Mouse (Mus musculus) hindbrain, embryonic 12.5 days (tissue): ENCODE measurements around the gene Odf3b. TPM values are rescaled to one million over a fixed set of nuclear protein-coding genes. Genes with fewer than 3 reads are reported as not detected.

ENCODE experiments used
- ATAC-seq: fragments of 200-750 bp; cut with Nextera tagmentation; 2 replicates; pipeline ENCODE4 v1.8.0; 2017; ENCODE audit warnings: moderate TSS enrichment; ENCODE audit not compliant: low FRiP score
- H3K27ac ChIP-seq: fragments of 300-500 bp; sonication (generic); 2 replicates; pipeline ENCODE4 v1.5.1; 2016; ENCODE audit warnings: mild to moderate bottlenecking
- H3K27me3 ChIP-seq: fragments of 300-500 bp; sonication (generic); 2 replicates; pipeline ENCODE4 v1.6.1; 2016; ENCODE audit warnings: mild to moderate bottlenecking
- H3K36me3 ChIP-seq: fragments of 300-500 bp; sonication (generic); 2 replicates; pipeline ENCODE4 v1.6.1; 2016; ENCODE audit warnings: mild to moderate bottlenecking
- H3K4me1 ChIP-seq: fragments of 300-500 bp; sonication (generic); 2 replicates; pipeline ENCODE4 v1.6.1; 2016
- H3K4me2 ChIP-seq: fragments of 300-500 bp; sonication (generic); replicated peaks from 2 replicates; pipeline ENCODE4 v1.6.1; 2016; ENCODE audit warnings: mild to moderate bottlenecking
- H3K4me3 ChIP-seq: fragments of 300-500 bp; sonication (generic); 2 replicates; pipeline ENCODE4 v1.5.1; 2016; ENCODE audit warnings: mild to moderate bottlenecking
- H3K9ac ChIP-seq: fragments of 300-500 bp; sonication (generic); 2 replicates; pipeline ENCODE4 v1.6.1; 2016; ENCODE audit warnings: mild to moderate bottlenecking, moderate library complexity
- H3K9me3 ChIP-seq: fragments of 300-500 bp; sonication (generic); replicated peaks from 2 replicates; pipeline ENCODE4 v1.6.1; 2016; ENCODE audit warnings: mild to moderate bottlenecking
- WGBS: fragments of 180-500 bp; shearing (Covaris S2); methylation state at CpG from one replicate; pipeline ENCODE4 v1.1.7; 2016; 5-methylcytosine and 5-hydroxymethylcytosine counted together
- polyA plus RNA-seq: library from polyadenylated mRNA; unstranded; fragments of >200 nt; fragmentation: Nextera tagmentation; extraction: Ambion mirVana; gene quantifications from 2 replicates; pipeline ENCODE4 v1.2.1, GENCODE M21; 2016

The Odf3b gene
- polyA plus RNA-seq, 1 experiment from 2014 or later = 2.6 TPM

DNA sequence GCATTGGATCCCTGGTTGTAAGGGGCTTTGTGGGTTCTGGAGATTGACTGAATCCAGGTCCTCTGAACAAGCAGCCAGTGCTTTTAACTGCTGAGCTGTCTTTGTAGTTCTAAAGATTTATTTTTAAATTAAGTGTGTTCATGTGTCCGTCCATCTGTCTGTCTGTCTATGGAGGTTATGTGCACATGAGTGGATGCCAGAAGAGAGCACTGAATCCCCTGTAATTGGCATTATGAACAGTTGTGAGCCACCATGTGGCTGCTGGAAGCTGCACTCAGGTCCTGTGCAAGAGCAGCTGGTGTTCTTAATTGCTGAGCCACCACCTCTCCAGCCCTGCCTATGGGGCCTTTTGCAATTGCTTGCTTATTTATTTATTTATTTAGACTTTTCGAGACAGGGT is 19.1 kb upstream of the Odf3b start:
- Histone ChIP-seq H3K4me2 (no peak overlapping the region), H3K9ac (no peak overlapping the region), H3K4me1 (no peaks in the 10 kb centered on the region), H3K9me3 (no peaks in the 10 kb centered on the region), H3K27me3 (no peaks in the 10 kb centered on the region), H3K4me3 (no peak overlapping the region), H3K27ac (no peak overlapping the region), H3K36me3 (no peaks in the 10 kb centered on the region)
- no peak for ATAC-seq
- WGBS = 81% methylated on average over 2 of the region's 2 CpGs

DNA sequence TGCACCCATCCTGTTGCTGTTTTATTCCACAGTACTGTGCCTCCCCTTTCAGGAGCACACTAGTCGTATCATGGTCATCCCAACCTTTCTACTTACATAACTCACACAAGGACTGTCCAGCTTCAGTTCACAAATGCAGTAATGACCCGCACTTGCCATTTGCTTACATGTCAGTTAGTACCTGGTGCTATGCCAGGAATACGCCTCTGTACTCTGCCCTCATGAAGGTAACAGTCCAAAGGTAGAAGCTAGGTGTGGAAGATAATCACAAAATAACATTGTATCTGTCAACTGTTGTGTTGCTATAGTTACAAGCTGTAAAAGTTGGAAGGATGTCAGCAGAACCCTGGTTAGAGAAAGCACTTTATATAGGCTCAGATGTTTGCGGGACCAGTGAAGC is 17.8 kb upstream of the Odf3b start:
- no peak overlapping the region for H3K4me3 ChIP-seq
- ATAC-seq = no peak
- H3K36me3 ChIP-seq = no peaks in the 10 kb centered on the region
- H3K4me1 ChIP-seq = no peaks in the 10 kb centered on the region
- no peak overlapping the region for H3K27ac ChIP-seq
- H3K4me2 ChIP-seq = no peak overlapping the region
- WGBS = 91% methylated on average over 4 of the region's 4 CpGs
- H3K27me3 ChIP-seq = no peaks in the 10 kb centered on the region
- no peaks in the 10 kb centered on the region for H3K9me3 ChIP-seq
- H3K9ac ChIP-seq = no peak overlapping the region

DNA sequence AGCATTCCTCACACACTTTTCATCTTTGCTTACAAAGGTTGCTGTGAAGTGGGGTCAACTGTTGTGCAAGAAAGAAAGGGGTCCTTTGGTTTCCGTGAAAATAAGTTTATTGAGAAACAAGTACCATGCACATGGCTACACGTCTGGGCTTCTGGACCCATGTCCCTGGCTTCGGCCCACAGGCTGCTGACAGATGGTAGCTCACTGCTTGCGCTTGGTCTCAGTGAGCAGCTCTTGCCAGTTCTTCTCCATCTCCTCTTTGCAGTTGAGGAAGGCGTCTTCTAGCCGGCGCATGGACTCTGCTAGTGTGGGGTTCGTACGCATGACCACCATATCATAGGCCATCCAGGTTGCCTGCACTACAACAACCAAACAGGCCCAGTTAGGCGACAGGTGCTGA is 11.0 kb upstream of the Odf3b start:
- H3K4me3 ChIP-seq = no peak overlapping the region
- 92% methylated on average over 10 of the region's 10 CpGs for WGBS
- no peaks in the 10 kb centered on the region for H3K36me3 ChIP-seq
- no peaks in the 10 kb centered on the region for H3K4me1 ChIP-seq
- no peak overlapping the region for H3K9ac ChIP-seq
- no peak overlapping the region for H3K4me2 ChIP-seq
- H3K27ac ChIP-seq = no peak overlapping the region
- H3K27me3 ChIP-seq = no peaks in the 10 kb centered on the region
- H3K9me3 ChIP-seq = no peaks in the 10 kb centered on the region
- ATAC-seq = no peak

DNA sequence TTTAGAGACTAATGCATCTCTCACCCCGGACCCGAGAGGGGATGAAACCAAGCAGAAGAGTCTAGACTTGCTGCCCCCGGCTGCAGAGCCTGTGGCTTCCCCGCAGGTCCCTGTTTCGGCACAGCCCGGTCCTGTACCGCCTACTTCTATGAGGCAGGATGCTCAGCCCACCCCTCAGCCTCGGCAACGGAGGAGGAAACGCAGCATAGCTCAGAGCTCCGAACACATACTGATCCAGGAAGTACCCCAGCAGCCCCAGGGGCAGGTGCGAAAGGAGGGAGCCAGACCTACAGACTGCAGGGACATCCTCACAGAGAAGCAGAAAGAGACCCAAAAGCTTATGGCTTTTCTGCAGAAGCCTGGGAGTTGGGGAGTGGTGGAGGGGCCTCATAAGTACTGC is 8.0 kb upstream of the Odf3b start:
- Histone ChIP-seq H3K9ac (no peak overlapping the region), H3K9me3 (no peaks in the 10 kb centered on the region), H3K4me1 (no peaks in the 10 kb centered on the region), H3K4me2 (no peak overlapping the region), H3K27me3 (peaks cover 9% of the 10 kb centered on the region; the same call in 1 of the 2 replicates), H3K27ac (no peak overlapping the region), H3K36me3 (no peaks in the 10 kb centered on the region), H3K4me3 (no peak overlapping the region)
- WGBS = 50% methylated on average over 12 of the region's 12 CpGs
- ATAC-seq = no peak

DNA sequence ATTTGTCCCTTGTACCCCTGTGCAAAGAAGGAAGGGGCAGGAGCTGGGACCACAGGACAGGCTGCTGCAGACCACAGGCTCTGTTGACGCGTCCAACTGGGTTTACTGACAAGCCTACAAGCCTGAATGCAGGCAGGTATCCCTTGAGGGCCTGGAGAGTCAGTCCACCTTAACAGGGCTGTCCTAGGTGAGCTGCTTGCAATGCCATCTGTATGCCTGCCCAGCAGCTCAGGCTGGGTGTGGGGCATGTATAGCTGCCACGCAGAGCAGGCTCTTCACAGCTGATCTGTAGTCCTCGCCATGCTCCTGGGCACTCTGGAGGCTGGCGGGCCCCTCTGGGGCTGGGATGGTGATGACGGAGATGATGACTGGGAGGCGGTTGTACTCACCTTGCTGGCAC is 5.5 kb upstream of the Odf3b start, which contains the start of gene Klhdc7b:
TSS of gene Klhdc7b (plus strand) at position 301 of the 400 bp plus-strand sequence.
- no peak within 1 kb of the TSS for H3K4me2 ChIP-seq
- 86% methylated on average over 7 of the region's 7 CpGs for WGBS
- H3K27me3 ChIP-seq = peaks cover 25% of the 10 kb centered on the region
- no peak within 1 kb of the TSS for H3K27ac ChIP-seq
- H3K9ac ChIP-seq = no peak within 1 kb of the TSS
- H3K4me1 ChIP-seq = peaks cover under 1% of the 10 kb centered on the region; the same call in 1 of the 2 replicates
- no peaks in the 10 kb centered on the region for H3K9me3 ChIP-seq
- no peak for ATAC-seq
- H3K4me3 ChIP-seq = no peak within 1 kb of the TSS
- no peaks in the 10 kb centered on the region for H3K36me3 ChIP-seq

DNA sequence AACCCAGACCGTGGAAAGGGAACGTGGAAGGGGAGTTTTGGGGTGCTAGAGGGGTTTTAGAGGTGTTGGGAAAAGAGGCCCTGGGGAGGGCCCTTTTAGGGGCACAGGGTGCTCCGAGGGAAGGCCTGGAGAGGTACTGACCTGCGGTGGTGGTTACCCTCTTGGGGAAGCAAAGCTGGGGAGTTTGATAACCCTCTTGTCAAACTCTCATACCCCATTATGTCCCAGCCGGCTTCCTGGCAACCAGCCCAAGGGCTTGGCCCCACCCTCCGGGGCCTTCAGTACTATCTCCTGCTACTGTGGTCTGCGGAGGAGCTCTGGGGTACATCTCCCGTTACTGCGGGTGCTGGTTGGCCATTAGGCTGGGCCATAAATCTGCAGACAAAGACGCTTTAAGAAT is 347 bp upstream of the Odf3b start:
- WGBS = 12% methylated on average over 10 of the region's 10 CpGs
- H3K4me3 ChIP-seq = peak overlapping the region; percentile 35
- H3K4me2 ChIP-seq = peak overlapping the region; percentile 64
- no peaks in the 10 kb centered on the region for H3K9me3 ChIP-seq
- no peak for ATAC-seq
- no peaks in the 10 kb centered on the region for H3K36me3 ChIP-seq
- peaks cover 65% of the 10 kb centered on the region for H3K27me3 ChIP-seq
- H3K4me1 ChIP-seq = peaks cover 20% of the 10 kb centered on the region
- no peak overlapping the region for H3K9ac ChIP-seq
- no peak overlapping the region for H3K27ac ChIP-seq

DNA sequence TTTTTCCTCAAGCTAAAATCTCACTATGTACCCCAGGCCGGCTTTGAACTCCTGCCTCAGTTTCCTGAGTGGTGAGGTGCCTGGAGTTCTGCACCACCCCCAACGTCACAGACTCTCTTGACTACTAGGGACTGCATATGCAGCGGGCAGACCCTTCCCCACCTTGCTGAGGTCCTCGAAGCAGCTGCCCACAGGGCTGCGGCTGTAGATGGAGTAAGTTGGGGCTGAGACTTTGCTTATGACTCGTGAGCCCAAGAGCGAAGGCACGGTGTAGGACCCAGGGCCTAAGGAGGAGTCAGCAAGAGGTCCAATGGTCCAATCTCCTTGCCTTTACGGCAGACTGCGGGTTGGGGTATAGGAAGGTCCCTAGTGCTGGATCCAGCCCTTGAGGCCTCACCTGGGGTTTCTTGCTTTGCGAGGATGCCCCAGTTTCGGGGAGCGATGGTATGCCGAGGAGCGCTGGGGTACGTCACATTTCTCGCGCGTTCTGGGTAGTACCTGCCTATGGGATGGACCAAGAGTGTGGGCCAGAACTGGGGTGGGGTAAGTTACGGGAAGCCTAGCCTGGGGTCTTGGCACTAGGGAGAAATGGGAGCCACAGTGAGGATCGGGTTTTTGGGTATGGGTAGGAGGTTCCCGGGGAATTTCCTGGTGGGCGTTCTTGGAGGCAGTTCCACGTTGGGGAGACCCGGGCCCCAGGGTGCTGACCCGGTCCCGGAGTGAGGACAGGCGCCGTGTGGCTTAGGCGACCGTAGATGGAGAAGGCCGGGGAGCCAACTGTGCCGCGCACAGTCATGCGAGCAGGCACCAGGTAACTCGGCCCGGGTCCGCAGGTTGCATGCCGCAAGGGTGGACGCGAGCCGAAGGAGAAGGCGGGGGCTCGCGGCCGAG is 899 bp downstream of the Odf3b start:
- peaks cover 24% of the 10 kb centered on the region for H3K4me1 ChIP-seq
- H3K4me2 ChIP-seq = peak overlapping the region; percentile 64
- 12% methylated on average over 46 of the region's 46 CpGs for WGBS
- peak overlapping the region; percentile 50; the same call in 1 of the 2 replicates for H3K9ac ChIP-seq
- no peak overlapping the region for H3K27ac ChIP-seq
- H3K36me3 ChIP-seq = no peaks in the 10 kb centered on the region
- ATAC-seq = no peak
- H3K27me3 ChIP-seq = peaks cover 62% of the 10 kb centered on the region
- H3K9me3 ChIP-seq = no peaks in the 10 kb centered on the region
- peak overlapping the region; percentile 35 for H3K4me3 ChIP-seq

DNA sequence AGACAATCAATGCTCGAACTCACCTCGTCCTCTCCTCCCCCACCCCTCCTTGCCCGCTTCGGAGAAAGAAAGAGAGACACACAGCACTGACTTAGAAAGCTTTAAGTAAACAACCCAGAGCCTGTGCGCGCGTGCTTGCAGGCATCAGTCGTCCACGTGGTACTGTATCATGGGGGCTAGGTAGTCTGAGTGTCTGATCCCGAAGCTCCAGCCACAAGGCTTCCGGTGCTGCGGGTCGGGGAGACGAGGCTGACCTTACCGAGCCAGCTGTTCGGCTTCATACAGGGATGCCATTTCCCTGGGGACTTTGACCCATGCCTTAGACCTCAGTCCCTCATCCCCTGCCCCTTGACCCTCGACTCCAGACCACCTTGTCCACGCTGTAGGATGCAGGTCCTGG is 1.7 kb downstream of the Odf3b start:
- Histone ChIP-seq H3K9me3 (no peaks in the 10 kb centered on the region), H3K27me3 (peaks cover 62% of the 10 kb centered on the region), H3K4me2 (no peak overlapping the region), H3K36me3 (peaks cover 6% of the 10 kb centered on the region), H3K4me3 (no peak overlapping the region), H3K9ac (no peak overlapping the region), H3K4me1 (peaks cover 31% of the 10 kb centered on the region), H3K27ac (no peak overlapping the region)
- ATAC-seq = no peak
- 6% methylated on average over 18 of the region's 18 CpGs for WGBS

DNA sequence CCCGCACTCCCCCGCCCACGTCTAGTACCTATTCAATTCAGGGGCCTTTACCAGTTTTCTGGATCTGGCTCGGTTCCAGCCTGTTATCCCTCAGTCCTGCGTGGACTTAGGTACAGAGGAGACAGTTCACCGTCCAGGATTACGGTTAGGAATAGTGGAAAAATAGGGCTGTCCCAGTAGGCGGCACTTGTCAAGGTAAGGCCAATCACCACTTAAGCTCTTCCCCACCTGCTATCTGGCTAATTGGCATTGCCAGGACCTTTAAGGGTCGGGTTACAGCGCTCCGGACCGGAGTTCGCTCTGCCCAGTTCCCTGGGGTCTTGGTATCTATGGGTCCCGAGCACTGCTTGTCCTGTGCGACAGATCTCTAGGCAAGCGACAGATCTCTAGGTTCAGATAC is 2.1 kb downstream of the Odf3b start, which contains the start of gene Tymp:
TSS of gene Tymp (minus strand) at position 83 of the 400 bp plus-strand sequence.
- Histone ChIP-seq H3K27me3 (peaks cover 60% of the 10 kb centered on the region), H3K36me3 (peaks cover 10% of the 10 kb centered on the region), H3K4me1 (peaks cover 31% of the 10 kb centered on the region), H3K4me2 (no peak within 1 kb of the TSS), H3K4me3 (no peak within 1 kb of the TSS), H3K9ac (no peak within 1 kb of the TSS), H3K9me3 (no peaks in the 10 kb centered on the region), H3K27ac (no peak within 1 kb of the TSS)
- 20% methylated on average over 16 of the region's 16 CpGs for WGBS
- ATAC-seq = no peak

DNA sequence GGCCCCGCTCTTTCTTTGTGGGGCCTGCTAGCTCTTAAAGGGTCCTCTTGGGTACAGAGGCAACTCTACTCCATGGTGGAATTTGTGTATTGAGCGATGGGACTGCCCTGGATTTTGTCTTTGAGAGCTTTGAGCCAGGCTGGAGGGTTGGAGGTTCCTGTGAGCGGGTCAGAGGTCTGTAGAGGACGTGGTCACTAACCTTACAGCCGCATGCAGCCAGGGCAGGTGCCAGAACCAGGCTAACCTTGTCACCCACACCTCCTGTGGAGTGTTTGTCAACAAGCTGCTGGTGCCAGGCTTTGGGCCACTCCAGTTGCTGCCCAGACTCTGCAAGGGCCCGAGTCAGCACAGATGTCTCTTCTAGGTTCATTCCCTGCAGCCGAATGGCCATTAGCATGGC is 3.0 kb downstream of the Odf3b start:
- Histone ChIP-seq H3K9ac (no peak overlapping the region), H3K36me3 (peaks cover 19% of the 10 kb centered on the region), H3K9me3 (no peaks in the 10 kb centered on the region), H3K4me2 (no peak overlapping the region), H3K27me3 (peaks cover 55% of the 10 kb centered on the region), H3K4me3 (no peak overlapping the region), H3K4me1 (peaks cover 31% of the 10 kb centered on the region), H3K27ac (no peak overlapping the region)
- WGBS = 77% methylated on average over 7 of the region's 7 CpGs
- no peak for ATAC-seq

DNA sequence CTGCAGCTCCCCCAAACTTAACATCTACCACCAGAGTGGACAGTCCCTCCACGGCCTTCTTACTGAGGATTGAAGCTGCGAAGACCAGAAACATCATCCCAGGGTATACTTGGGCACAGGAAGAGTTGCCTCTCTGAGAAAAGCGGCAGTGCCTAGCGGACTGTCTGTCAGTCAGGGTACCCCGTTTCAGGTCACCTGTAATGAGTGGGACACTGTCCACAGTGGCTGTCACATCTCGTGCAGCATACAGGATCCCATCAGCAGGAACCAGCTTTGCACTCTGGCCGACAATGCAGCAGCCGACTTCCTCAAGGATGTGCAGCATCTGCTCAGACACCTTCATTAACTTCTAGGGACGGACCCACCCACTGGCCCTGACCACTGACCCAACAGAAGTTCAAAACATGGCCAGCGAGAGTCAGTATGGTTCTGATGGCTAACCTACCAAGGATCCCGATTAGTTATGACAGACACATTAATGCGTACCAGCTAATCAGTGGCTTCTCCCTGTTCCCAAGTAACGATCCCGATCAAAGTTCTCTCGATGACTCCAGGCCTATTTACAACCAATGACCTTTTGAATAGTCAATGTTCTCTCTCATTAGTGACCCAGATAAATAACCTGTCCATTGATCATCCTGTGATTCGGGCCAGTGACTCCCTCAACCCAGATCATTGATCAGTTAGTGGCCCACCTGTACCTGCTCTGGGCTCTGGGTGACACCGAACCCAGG is 4.1 kb downstream of the Odf3b start:
- Histone ChIP-seq H3K4me3 (no peak overlapping the region), H3K36me3 (peaks cover 30% of the 10 kb centered on the region), H3K4me2 (no peak overlapping the region), H3K4me1 (peaks cover 31% of the 10 kb centered on the region), H3K9me3 (no peaks in the 10 kb centered on the region), H3K9ac (no peak overlapping the region), H3K27ac (no peak overlapping the region), H3K27me3 (peaks cover 47% of the 10 kb centered on the region)
- WGBS = 91% methylated on average over 17 of the region's 17 CpGs
- no peak for ATAC-seq

DNA sequence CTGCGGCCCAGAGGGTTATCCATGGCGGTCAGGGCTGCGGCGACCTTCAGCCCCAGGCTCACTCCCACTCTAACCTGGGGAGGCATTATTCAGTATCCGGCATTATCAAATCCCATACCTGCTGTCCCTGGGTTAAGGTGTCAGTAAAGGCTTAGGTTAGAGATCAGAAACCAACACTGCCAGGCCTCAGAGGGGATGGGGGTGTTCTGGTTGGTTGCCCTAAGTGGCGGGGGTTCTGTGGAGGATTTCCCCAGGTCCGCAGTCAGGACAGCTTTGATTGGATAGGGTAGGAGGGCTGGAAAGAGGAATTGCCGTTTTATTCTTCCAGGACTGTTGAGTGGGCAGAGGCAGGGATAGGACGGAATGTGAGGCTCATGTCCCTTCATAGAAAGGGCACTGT is 4.7 kb downstream of the Odf3b start:
- Histone ChIP-seq H3K4me1 (peaks cover 28% of the 10 kb centered on the region), H3K27me3 (peaks cover 42% of the 10 kb centered on the region), H3K27ac (peak overlapping the region; percentile 95; the same call in 1 of the 2 replicates), H3K4me2 (peak overlapping the region; percentile 69), H3K9me3 (no peaks in the 10 kb centered on the region), H3K36me3 (peaks cover 36% of the 10 kb centered on the region), H3K9ac (peak overlapping the region; percentile 73), H3K4me3 (peak overlapping the region; percentile 63)
- 50% methylated on average over 9 of the region's 9 CpGs for WGBS
- no peak for ATAC-seq
